Mouse (Mus musculus): ENCODE data around the gene Tyw1. TPM values are rescaled to one million over a fixed set of nuclear protein-coding genes. Genes with fewer than 3 reads are reported as not detected.

Tyw1 gene
- polyA plus RNA-seq (2014; fragmentation: Nextera tagmentation; extraction: Ambion mirVana): 30.5 and 32.6 TPM in 2 replicates

- no peaks in the 10 kb centered on the region for H3K27me3 ChIP-seq (ENCODE audit: control insufficient read depth, insufficient read depth, low read length)
- peak; percentile 84 for ATAC-seq (ENCODE audit: insufficient number of reproducible peaks, low FRiP score, low TSS enrichment, low read depth)
- H3K4me1 ChIP-seq (ENCODE audit: control insufficient read depth, insufficient read depth, low read length): no peaks in the 10 kb centered on the region
- under 1% methylated on average over 52 of the region's 52 CpGs for WGBS
- H3K36me3 ChIP-seq (ENCODE audit: control insufficient read depth, insufficient read depth, low read length): peaks cover 8% of the 10 kb centered on the region; the same call in 1 of the 2 replicates
- peak; percentile 98 for DNase-seq (ENCODE audit: low spot score)
- H3K4me2 ChIP-seq (ENCODE audit: low read depth, severe bottlenecking): peak within 1 kb of the TSS; percentile 63
- peak within 1 kb of the TSS; percentile 60 for H3K4me3 ChIP-seq (ENCODE audit: low read depth, low read length)
- H3K9ac ChIP-seq (ENCODE audit: low read length): peak within 1 kb of the TSS; percentile 75
- H3K9me3 ChIP-seq (ENCODE audit: control insufficient read depth, low read length): no peaks in the 10 kb centered on the region
- 0 out of 2 replicates have a peak within 1 kb of the TSS, but pooled peaks have one; percentile 22 for H3K27ac ChIP-seq (replicated peaks; ENCODE audit: low read depth, low read length)
Observed at GRCm38 (mm10) chr5:130255017-130255720, at the start of gene Tyw1, which contains the start of gene Sbds. Gene Tyw1, plus strand, starts transcription at chr5:130255619. Gene Sbds, minus strand, starts transcription at chr5:130255530.

DNA sequence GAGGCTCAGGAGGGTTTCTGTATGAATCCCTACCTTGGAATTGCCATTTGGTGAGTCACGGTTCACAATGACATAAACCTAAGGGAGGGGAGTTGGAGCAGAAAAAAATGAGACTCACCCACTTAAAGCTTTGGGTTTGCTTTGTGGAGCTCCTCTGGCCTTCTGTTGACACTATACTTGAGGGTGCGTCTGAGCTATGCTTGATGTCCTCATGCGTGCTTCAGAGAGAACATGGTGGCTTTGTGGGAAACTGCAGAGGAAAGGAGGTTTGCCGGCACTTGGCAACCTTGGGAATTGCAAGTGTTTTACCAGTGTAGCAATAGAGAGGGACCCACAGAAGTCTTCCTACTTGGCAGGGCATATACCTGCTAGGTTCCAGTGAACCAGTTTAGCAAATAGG is 48.1 kb upstream of the Tyw1 start:
- no peak overlapping the region for H3K4me2 ChIP-seq (ENCODE audit: low read depth, severe bottlenecking)
- H3K27ac ChIP-seq (replicated peaks; ENCODE audit: low read depth, low read length): no peak overlapping the region
- no peaks in the 10 kb centered on the region for H3K4me1 ChIP-seq (ENCODE audit: control insufficient read depth, insufficient read depth, low read length)
- H3K4me3 ChIP-seq (ENCODE audit: low read depth, low read length): no peak overlapping the region
- WGBS: 95% methylated on average over 4 of the region's 4 CpGs
- no peak for ATAC-seq (ENCODE audit: insufficient number of reproducible peaks, low FRiP score, low TSS enrichment, low read depth)
- DNase-seq (ENCODE audit: low spot score): no peak
- no peaks in the 10 kb centered on the region for H3K9me3 ChIP-seq (ENCODE audit: control insufficient read depth, low read length)
- no peaks in the 10 kb centered on the region for H3K27me3 ChIP-seq (ENCODE audit: control insufficient read depth, insufficient read depth, low read length)
- H3K36me3 ChIP-seq (ENCODE audit: control insufficient read depth, insufficient read depth, low read length): peaks cover 25% of the 10 kb centered on the region
- H3K9ac ChIP-seq (ENCODE audit: low read length): no peak overlapping the region

DNA sequence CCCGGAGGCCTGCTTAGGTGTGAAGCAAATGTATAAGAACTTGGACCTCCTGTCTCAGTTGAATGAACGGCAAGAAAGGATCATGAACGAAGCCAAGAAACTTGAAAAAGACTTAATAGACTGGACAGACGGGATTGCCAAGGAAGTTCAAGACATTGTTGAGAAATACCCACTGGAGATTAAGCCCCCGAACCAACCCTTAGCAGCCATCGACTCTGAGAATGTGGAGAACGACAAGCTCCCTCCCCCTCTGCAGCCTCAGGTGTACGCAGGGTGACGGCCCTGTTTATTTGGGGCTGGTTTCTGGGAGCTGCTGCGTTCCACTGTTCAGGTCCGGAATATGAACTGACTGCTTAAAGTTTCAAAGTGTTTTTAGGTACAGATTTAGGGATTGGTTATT is 42.5 kb upstream of the Tyw1 start:
- ATAC-seq (ENCODE audit: insufficient number of reproducible peaks, low FRiP score, low TSS enrichment, low read depth) (no peak), DNase-seq (ENCODE audit: low spot score) (no peak)
- 94% methylated on average over 11 of the region's 11 CpGs for WGBS
- Histone ChIP-seq H3K36me3 (ENCODE audit: control insufficient read depth, insufficient read depth, low read length) (peaks cover 24% of the 10 kb centered on the region), H3K9me3 (ENCODE audit: control insufficient read depth, low read length) (no peaks in the 10 kb centered on the region), H3K27ac (replicated peaks; ENCODE audit: low read depth, low read length) (no peak overlapping the region), H3K27me3 (ENCODE audit: control insufficient read depth, insufficient read depth, low read length) (no peaks in the 10 kb centered on the region), H3K4me3 (ENCODE audit: low read depth, low read length) (no peak overlapping the region), H3K4me2 (ENCODE audit: low read depth, severe bottlenecking) (no peak overlapping the region), H3K4me1 (ENCODE audit: control insufficient read depth, insufficient read depth, low read length) (no peaks in the 10 kb centered on the region), H3K9ac (ENCODE audit: low read length) (no peak overlapping the region)

- H3K9ac ChIP-seq (ENCODE audit: low read length): no peak within 1 kb of the TSS
- no peak within 1 kb of the TSS for H3K27ac ChIP-seq (replicated peaks; ENCODE audit: low read depth, low read length)
- no peak within 1 kb of the TSS for H3K4me2 ChIP-seq (ENCODE audit: low read depth, severe bottlenecking)
- DNase-seq (ENCODE audit: low spot score) (no peak), ATAC-seq (ENCODE audit: insufficient number of reproducible peaks, low FRiP score, low TSS enrichment, low read depth) (no peak)
- H3K36me3 ChIP-seq (ENCODE audit: control insufficient read depth, insufficient read depth, low read length): peaks cover 3% of the 10 kb centered on the region
- H3K9me3 ChIP-seq (ENCODE audit: control insufficient read depth, low read length): no peaks in the 10 kb centered on the region
- H3K4me1 ChIP-seq (ENCODE audit: control insufficient read depth, insufficient read depth, low read length): no peaks in the 10 kb centered on the region
- WGBS: 83% methylated on average over 7 of the region's 7 CpGs
- no peak within 1 kb of the TSS for H3K4me3 ChIP-seq (ENCODE audit: low read depth, low read length)
- no peaks in the 10 kb centered on the region for H3K27me3 ChIP-seq (ENCODE audit: control insufficient read depth, insufficient read depth, low read length)
Observed at GRCm38 (mm10) chr5:130216781-130217180, 38.6 kb upstream of the Tyw1 start, which contains the start of gene Tmem248. Gene Tmem248, plus strand, starts transcription at chr5:130217081.

DNA sequence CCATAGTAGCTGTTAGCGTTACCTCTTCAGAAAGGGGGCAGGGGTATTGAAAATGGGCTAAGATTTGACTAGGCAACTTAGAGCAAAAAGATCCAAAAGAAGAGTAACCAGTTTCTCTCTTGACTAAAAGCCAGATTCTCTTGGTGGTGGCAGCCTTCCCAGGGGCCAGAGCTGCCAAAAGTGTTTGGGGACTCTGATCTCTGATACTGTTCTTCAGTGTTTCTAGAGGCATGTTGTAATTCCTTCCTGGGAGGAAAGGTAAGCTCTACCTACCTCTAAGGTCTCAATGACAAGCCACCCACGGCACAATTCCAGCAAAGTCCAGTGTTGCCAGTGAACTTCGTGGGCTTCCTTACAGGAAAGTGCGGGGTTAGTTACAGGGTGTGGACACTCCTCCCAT is 38.0 kb upstream of the Tyw1 start:
- Histone ChIP-seq H3K36me3 (ENCODE audit: control insufficient read depth, insufficient read depth, low read length) (no peaks in the 10 kb centered on the region; the same call in 1 of the 2 replicates), H3K4me2 (ENCODE audit: low read depth, severe bottlenecking) (no peak overlapping the region), H3K27ac (replicated peaks; ENCODE audit: low read depth, low read length) (no peak overlapping the region), H3K9ac (ENCODE audit: low read length) (no peak overlapping the region), H3K4me3 (ENCODE audit: low read depth, low read length) (no peak overlapping the region), H3K27me3 (ENCODE audit: control insufficient read depth, insufficient read depth, low read length) (no peaks in the 10 kb centered on the region), H3K4me1 (ENCODE audit: control insufficient read depth, insufficient read depth, low read length) (no peaks in the 10 kb centered on the region), H3K9me3 (ENCODE audit: control insufficient read depth, low read length) (no peaks in the 10 kb centered on the region)
- DNase-seq (ENCODE audit: low spot score): no peak
- no peak for ATAC-seq (ENCODE audit: insufficient number of reproducible peaks, low FRiP score, low TSS enrichment, low read depth)
- 90% methylated on average over 4 of the region's 4 CpGs for WGBS

GRCm38 (mm10) chr5:130218336-130218735 is 37.1 kb upstream of the Tyw1 start:
- H3K36me3 ChIP-seq (ENCODE audit: control insufficient read depth, insufficient read depth, low read length): no peaks in the 10 kb centered on the region
- ATAC-seq (ENCODE audit: insufficient number of reproducible peaks, low FRiP score, low TSS enrichment, low read depth) (no peak), DNase-seq (ENCODE audit: low spot score) (no peak)
- H3K4me1 ChIP-seq (ENCODE audit: control insufficient read depth, insufficient read depth, low read length): 0 out of 2 replicates have a peak, but pooled peaks cover 4% of the 10 kb centered on the region
- no peak overlapping the region for H3K27ac ChIP-seq (replicated peaks; ENCODE audit: low read depth, low read length)
- no peaks in the 10 kb centered on the region for H3K9me3 ChIP-seq (ENCODE audit: control insufficient read depth, low read length)
- no peaks in the 10 kb centered on the region for H3K27me3 ChIP-seq (ENCODE audit: control insufficient read depth, insufficient read depth, low read length)
- H3K4me3 ChIP-seq (ENCODE audit: low read depth, low read length): no peak overlapping the region
- H3K9ac ChIP-seq (ENCODE audit: low read length): no peak overlapping the region
- H3K4me2 ChIP-seq (ENCODE audit: low read depth, severe bottlenecking): no peak overlapping the region
- 86% methylated on average over 5 of the region's 5 CpGs for WGBS

GRCm38 (mm10) chr5:130221316-130221715 is 34.1 kb upstream of the Tyw1 start:
- 0 out of 2 replicates have a peak, but pooled peaks cover 5% of the 10 kb centered on the region for H3K4me1 ChIP-seq (ENCODE audit: control insufficient read depth, insufficient read depth, low read length)
- DNase-seq (ENCODE audit: low spot score) (no peak), ATAC-seq (ENCODE audit: insufficient number of reproducible peaks, low FRiP score, low TSS enrichment, low read depth) (no peak)
- H3K36me3 ChIP-seq (ENCODE audit: control insufficient read depth, insufficient read depth, low read length): no peaks in the 10 kb centered on the region
- H3K4me3 ChIP-seq (ENCODE audit: low read depth, low read length): peak overlapping the region; percentile 91
- WGBS: 54% methylated on average over 2 of the region's 2 CpGs
- no peaks in the 10 kb centered on the region for H3K27me3 ChIP-seq (ENCODE audit: control insufficient read depth, insufficient read depth, low read length)
- H3K4me2 ChIP-seq (ENCODE audit: low read depth, severe bottlenecking): peak overlapping the region; percentile 64
- peak overlapping the region; percentile 94; the same call in 1 of the 2 replicates for H3K9ac ChIP-seq (ENCODE audit: low read length)
- H3K9me3 ChIP-seq (ENCODE audit: control insufficient read depth, low read length): no peaks in the 10 kb centered on the region
- no peak overlapping the region for H3K27ac ChIP-seq (replicated peaks; ENCODE audit: low read depth, low read length)

DNA sequence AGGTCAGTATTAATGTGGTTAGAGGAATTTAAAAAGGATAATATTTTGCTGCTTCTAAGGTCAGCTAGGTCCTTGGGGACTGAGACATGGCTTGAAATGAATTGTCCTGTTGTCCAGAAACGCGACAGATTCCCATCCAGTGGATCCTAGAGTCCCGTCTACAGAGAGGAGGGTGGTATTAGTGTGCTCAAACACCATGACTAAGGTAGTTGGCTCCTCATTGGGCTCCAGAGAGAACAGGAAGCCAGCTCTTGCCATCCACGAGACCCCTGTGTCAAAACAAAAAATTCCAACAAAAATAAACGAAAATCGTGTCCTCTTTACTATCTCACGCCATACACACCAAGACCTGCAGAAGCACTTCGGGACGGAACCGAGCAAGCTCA is 33.7 kb upstream of the Tyw1 start:
- 3% methylated on average over 10 of the region's 10 CpGs for WGBS
- no peak overlapping the region for H3K27ac ChIP-seq (replicated peaks; ENCODE audit: low read depth, low read length)

More for the DNA sequence above, 33.7 kb upstream of the Tyw1 start:
- no peaks in the 10 kb centered on the region for H3K27me3 ChIP-seq (ENCODE audit: control insufficient read depth, insufficient read depth, low read length)
- DNase-seq (ENCODE audit: low spot score): no peak
- H3K4me2 ChIP-seq (ENCODE audit: low read depth, severe bottlenecking): peak overlapping the region; percentile 64
- no peaks in the 10 kb centered on the region for H3K36me3 ChIP-seq (ENCODE audit: control insufficient read depth, insufficient read depth, low read length)
- ATAC-seq (ENCODE audit: insufficient number of reproducible peaks, low FRiP score, low TSS enrichment, low read depth): 0 out of 2 replicates have a peak, but pooled peaks have one; percentile 6
- peak overlapping the region; percentile 91 for H3K4me3 ChIP-seq (ENCODE audit: low read depth, low read length)
- H3K9ac ChIP-seq (ENCODE audit: low read length): peak overlapping the region; percentile 94
- no peaks in the 10 kb centered on the region for H3K9me3 ChIP-seq (ENCODE audit: control insufficient read depth, low read length)
- H3K4me1 ChIP-seq (ENCODE audit: control insufficient read depth, insufficient read depth, low read length): 0 out of 2 replicates have a peak, but pooled peaks cover 5% of the 10 kb centered on the region

All from limb, embryonic 11.5 days (tissue).